Mouse (Mus musculus) WW6 (cell line): ENCODE results near the gene Atg5.
A peak's percentile ranks its signal among the peaks of the same experiment; 100 is the strongest.
"Not testable (repeated sequence)": the region's sequence is repeated elsewhere in the genome, so short reads cannot be mapped to it uniquely, and the experiment has no call there.

Experiments used
- DNase-seq: peaks from one replicate; pipeline ENCODE4 v3.0.0-alpha.2; 2013; ENCODE audit warnings: low read depth, low spot score

The Atg5 gene

DNA sequence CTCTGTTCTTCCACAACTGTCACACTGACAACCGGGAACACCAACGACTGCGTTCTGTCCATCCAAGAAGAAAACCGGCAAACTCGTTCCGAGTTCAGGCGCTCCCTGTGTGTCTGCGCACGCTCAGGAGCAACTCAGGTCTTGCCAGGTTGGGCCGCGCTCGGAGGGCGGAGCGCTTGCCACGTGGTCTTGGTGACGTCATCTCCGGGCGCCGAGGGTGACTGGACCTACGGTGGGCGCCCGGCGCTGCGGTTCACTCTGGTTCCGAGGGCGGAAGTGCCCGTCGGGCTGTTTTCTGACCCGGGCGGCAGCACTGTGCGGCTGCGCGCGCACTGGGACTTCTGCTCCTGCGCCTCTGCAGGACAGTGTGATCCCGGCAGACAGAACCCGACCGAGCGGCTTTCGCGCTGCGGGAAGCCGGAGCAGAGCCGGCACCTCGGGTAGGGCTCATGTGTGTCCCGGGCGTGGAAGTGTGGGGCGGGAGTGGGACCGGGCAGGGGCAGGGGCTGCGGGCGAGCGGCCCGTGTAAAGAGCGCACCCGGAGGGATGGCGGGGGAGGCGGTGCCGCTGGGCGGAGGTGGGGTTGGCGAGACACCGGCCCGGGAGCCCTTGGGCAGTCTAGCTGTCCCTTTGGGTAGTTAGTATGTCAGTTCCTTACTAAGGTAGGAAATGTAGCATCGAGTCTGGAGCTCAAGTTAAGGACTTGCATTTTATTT is at the start of gene Atg5:
TSS of gene Atg5 (plus strand) at position 214 of the 716 bp plus-strand sequence.
- peak; percentile 94 for DNase-seq

DNA sequence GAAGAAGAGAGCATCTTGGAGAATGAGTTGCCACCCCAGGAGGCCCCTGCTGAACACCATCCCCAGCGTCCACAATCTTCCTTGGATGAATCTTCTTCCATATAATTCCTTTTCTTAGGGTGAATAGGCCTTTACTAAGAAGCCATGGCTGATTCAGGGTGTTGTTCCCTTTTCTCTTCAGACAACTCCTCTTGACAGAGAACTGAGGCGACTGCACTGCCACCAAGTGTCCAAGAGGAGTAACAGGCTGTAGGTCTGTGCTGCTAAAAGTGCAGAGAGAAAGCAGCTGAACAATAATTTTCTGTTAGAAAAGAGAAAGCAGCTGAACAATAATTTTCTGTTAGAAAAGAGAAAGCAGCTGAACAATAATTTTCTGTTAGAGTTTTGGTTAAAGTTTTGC is 49.1 kb upstream of the Atg5 start:
- not testable (repeated sequence) for DNase-seq

DNA sequence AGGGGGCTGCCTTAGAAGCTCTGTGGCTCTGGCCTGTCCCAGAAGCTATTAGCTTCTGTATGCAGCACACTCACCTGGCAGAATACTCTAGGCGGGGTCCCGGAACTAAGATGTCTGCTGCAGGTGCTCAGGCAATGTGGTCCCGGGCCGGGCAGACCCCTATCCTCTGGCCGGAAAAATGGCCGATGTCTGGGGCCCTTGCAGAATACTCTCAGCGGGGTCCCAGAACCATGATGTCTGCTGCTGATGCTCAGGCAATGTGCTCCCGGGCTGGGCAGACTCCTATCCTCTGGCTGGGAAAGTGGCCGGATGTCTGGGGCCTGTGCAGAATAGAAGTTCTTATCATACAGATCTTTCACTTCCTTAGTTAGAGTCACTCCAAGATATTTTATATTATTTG is 43.8 kb upstream of the Atg5 start:
- no peak for DNase-seq

DNA sequence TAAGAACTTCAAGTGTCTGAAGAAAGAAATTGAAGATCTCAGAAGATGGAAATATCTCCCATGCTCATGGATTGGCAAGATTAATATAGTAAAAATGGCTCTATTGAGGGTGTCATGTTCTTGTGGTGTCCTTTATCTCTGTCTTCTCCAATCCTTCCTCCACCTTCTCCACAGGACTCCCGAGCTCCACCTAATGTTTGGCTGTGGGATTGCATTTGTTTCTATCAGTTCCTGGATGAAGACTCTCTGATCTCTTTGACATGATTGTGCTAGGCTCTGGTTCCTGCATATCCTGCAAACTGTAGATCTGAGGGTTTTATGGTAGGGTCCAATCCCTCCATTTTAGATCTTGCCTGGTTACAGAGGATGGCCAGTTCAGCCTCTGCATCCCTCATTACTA is 34.8 kb upstream of the Atg5 start:
- not testable (repeated sequence) for DNase-seq

DNA sequence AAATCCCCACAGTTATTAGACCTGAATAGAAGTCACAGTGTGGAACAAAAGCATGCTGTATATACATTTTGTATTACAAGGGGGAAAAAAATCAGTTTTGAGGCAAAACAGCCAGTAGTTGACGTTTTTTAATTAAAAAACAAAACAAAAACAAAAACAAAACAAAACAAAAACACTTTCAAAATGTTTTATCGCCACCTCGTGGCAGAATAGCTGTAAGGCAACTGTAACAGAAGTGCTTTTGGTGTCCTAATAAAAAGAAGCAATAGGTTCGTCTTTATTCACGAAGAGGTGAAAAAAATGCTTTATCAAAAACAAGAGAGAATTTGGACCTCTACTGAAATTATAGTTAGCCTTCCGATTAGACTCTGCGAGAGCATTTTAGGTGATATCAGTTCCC is 32.9 kb upstream of the Atg5 start:
- DNase-seq, result not testable (repeated sequence)

DNA sequence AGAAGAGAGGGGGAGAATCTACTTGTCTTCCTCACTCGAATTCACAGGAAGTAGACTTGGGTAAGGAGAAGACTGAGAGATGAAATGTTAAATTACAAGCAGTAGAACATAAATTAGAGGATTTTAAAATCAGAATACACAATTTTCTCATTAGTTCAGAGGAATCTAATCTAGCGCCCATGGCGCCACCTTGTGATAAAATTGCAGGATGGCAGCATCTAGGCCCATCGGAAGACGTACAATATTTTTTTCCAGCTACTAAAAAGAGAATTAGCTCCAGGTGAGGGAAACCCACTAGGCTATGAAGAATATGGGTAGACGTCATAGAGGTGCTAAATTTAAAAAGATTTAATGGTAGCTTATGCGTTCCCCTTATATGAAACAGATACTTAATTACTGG is 11.5 kb upstream of the Atg5 start:
- no peak for DNase-seq

DNA sequence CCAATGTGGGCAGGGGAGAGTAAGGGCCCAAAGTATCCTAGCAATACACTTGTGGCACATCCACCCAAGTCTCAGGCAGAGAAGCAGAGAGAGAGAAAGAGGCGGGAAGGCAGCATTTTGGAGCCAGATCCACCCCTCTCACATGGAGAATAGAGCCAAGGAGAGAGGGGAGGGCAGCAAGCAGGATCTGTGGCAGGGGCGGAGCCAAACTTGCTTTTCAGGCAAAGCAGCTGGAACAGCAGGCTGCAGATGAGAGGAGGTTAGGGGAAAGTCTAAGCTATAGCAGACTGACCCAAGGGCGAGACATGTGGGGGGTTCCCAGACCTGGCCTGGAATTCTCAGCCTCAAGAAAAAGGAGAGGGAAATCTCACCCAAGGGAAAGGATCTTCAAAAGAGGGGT is 2.3 kb upstream of the Atg5 start:
- DNase-seq, result no peak

DNA sequence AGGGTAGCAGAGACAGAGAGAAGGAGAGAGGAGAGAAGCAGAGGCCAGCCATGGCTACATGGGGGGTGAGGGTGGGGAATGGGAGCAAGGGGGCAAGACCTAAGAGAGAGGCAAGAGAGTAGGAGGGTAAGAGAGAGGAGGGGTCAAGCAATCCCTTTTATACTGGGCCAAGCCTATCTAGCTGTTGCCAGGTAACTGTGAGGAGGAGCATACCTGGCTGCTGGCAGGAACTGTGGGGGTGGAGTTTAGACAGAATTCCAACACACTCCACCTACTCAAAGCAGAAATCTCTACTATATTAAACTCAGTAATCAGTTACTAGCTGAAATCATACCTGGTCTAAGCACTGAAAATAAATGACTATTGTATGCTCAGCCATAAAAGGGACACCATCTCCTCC is 1.6 kb upstream of the Atg5 start:
- DNase-seq, result no peak

DNA sequence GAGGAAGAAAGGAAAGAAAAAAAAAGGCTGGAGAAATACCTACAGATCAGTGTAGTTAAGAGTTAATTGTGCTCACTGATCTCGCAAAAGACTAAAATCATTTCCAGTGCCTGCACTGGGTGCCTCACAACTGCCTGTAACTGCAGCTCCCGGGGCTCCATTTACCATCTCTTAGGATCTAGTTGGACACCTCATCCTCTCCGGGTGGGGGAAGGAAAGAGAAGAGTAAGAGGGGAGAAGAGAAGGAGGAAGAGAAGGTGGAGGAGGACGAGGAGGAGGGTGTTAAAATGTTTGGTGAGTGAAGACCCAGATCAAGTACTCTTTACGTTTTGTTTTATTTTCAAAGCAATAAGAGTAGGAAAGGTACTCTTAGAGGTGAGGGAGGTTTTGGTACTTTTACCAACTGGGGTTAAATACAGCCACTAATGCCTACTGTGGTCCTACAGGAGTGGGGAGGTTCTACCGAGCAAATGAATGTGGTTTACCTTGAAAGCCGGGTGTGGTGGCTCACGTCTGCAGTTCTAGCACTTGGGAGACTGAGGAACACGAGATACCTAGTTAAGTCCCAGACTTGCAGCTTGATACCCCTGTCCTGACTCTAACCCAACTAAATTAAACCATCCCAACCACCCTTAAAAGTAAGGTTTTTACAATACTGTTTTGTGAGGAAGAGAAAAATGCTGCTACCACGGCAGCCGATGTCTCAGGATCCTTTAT is 574 bp upstream of the Atg5 start:
- DNase-seq, result no peak

DNA sequence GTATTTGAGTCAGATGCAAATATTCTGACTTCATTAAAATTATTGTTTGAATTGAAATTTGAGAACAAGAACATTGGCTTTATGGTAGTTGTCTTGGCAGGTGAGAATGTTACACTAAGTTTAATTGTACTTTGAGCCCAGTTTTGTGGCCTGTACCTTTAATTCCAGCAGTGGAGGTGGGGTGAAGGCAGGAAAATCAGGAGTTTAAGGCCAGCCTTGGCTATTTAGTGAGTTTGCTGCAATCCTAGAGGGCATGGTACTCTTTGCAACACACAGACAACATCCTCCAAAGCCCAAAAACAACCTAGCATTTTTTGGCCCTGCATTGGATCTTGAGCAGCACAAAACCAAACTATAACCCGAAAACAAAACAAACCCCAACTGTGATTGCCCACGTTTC is 1.1 kb downstream of the Atg5 start:
- no peak for DNase-seq

DNA sequence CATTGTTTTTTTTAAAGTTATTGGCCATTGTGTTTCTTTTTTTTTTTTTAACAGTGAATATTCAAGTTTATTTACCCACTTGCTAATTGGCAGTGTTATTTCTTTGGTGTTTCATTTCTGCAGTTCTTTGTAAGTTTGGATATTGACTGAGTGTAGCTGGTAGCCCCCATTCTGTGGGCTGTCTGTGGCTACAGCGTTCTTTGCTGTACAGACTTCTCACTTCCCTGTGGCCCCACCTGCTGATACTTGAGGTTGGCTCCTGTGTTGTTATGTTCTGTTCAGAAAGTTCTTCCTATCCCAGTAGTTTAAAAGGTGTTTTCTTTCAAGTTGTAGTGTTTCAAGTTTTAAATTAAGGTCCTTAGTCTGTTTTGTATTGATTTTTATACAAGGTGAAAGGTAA is 14.2 kb downstream of the Atg5 start:
- no peak for DNase-seq

DNA sequence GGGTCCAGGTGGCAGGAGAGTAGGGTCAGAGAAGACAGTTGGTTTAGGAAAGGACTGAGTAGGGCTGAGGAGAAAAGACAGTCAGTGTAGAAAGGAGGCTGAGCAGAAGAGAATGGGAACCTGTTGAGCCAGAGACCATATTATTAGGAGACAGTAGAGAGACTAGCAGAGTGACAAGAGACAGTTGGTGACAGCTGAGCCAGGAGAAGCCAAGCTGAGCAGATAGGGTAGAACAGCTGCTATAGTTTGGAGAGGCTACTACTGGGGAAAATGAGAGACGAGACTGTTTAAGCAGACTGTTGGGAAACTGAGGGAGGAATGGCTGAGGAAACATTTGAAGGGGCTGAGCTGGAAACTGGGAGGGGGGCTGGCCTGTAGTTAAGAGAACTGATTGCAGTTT is 16.9 kb downstream of the Atg5 start:
- DNase-seq, result no peak

DNA sequence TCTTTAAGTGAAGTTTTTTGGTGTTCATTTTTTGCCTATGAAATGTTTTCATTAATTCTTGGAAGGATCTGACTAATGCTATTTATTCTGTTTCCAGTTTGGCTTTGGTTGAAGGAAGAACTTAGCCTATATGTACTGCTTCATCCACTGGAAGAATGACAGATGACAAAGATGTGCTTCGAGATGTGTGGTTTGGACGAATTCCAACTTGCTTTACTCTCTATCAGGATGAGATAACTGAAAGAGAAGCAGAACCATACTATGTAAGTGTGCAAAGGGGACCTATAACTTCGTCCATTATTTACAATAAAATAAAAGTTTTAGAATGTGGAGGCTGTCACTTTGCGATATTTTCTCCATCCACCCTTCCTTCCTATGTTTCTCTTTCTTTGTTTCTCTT is 17.8 kb downstream of the Atg5 start:
- no peak for DNase-seq

DNA sequence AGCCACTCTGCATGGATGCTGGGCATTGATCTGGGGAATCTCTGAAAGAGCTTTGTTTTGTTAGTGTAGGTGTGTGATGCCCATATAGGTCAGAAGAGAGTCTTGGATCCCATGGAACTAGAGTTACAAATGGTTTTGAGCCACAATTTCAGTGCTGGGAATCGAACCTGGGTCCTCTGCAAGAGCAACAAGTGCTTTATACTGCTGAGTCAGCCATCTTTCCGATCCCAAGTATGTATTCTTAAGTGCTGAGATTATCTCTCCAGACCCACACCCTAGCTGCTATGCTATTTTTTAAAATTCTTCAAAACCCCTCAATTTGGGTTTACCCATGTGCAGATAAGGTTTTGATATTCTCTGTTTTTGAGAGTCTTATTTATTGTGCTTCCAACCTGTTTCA is 22.7 kb downstream of the Atg5 start:
- no peak for DNase-seq

DNA sequence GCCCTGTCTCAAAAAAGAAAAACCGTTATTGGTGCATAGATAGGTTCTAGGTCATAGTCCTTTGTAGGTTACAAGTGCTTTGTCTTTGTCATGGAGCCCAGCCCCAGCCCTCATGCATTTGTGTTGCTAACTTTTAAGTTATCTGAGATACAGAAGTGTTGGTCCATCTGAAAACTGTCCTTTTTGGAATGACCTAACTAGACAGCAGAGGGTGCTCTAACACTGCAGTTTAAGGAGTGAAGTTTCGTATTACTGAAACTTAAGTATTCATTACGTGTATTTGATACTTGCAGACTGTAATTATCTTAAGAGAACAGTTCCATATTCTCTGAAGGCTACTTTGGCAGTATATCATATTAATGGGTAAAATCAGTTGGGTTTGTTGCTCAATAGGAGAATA is 24.0 kb downstream of the Atg5 start:
- no peak for DNase-seq

DNA sequence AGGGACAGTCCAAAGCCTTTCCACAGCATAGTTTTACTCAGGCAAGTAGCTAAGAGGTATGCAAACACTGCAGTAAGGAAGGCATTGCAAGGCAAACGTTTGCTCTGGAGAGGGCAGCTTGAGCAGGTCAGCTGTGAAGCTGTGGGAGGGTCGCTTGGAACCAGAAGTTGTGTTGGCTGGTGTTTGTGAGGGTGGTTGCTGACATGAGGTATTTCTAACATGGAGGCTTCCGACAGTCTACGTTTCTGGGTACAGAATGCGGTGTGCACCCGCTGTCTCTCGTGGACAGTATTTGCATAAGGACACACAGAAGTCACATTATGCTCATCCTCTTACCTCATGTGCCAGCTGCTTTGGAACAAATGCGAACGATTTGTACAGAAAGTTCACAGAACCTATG is 31.0 kb downstream of the Atg5 start:
- no peak for DNase-seq

DNA sequence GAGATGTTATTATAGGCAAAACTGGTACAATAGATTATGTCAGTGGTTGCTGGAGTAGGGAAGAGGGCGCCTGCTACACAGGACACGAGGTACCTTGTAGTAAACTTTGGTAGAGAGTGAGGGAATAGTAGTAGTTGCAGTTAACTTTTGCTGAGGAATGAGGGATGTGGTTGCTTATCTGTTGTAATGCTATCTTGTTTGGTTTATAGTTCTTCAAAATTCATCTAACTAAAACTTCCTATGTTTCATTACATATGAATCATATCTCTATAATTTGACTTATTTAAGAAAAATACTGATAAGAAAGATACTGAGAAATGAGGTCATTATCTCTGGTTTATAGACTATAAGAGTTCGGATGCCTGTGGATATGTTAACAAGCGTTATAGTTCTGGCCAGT is 31.9 kb downstream of the Atg5 start:
- no peak for DNase-seq

DNA sequence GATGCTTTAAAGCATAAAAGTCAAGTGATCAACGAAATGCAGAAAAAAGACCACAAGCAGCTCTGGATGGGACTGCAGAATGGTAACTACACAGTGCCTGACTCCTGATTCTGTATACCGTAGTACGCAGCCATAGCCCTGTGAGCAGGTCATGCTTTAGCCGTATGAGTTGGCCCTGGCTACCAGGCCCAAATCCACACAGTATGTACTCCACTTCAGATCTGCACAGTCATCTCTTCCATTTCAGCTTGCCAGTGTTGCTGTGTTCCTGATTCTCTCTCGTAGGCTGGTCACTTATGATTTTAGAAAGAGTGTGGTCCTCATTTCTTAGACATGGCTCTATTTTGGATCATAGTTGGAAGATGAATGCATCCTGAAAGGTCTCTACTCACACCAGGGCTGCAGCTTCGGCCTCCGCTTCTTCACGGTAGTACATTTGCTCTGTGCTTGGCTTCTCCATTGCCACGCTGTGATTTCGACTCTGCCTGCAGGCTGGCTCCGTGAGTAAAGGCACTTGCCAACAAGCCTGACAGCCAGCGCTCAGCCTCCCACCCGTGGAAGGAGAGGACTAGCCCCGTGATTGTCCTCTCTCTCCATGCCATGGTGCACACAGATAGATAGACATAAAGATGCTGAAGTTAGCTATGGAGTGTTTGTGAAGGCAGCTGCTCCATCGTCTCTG is 35.6 kb downstream of the Atg5 start:
- DNase-seq, result no peak

DNA sequence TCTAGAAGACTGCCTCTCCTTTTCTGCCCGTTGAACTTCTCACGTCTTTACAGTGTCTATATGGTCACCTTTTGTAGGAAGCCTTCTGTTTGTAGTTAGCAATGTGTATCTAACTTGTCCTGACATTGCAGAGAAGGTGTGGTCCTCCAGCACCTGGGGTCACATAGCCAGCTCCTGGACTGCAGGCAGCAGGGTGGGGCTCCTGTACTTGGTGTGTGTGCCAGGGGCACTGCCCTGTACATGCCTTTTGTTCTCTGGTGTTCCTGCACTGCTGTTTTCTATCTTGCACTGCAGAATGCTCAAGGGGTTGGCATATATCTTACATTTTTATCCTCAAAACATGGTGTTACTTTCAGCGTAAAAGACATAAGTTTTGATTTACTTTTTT is 36.2 kb downstream of the Atg5 start:
- no peak for DNase-seq

DNA sequence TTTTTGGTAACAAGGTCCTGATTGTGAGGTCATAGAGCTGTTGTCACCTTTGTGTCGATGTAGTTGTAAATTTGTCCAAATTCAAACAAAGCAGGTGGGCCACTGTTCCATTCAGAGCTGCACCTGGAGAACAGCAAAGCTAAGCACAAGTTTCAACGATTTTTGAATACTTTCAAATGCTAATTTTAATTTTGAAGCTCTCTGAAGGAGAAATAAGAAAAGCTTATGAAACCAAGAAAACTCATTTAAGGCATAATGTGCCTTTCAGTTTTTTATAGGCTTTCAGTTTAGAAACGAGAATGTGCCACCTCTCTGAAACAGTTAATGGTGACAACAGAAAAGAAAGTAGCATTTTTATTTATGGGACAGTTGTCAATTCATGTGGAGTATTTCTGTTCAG is 36.7 kb downstream of the Atg5 start:
- DNase-seq, result no peak

DNA sequence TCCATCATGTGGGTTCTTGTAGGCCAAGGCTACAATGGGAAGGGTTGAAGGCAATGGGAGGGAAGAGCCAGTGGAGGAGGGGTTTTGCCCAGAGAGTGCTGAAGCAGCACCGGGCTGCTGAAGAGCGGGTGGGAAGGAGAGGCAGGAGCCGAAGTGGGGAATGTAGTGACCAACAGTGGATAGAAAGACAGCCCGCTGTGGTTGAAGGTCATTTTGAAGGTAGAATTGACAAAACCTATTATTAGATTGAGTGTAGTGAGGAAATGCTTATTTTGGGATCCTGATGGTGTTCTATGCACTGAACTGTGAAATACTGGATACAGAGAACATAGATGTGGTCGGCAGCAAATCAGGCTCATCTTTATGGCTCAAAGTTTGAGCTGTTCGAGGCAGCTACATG is 38.1 kb downstream of the Atg5 start:
- no peak for DNase-seq

DNA sequence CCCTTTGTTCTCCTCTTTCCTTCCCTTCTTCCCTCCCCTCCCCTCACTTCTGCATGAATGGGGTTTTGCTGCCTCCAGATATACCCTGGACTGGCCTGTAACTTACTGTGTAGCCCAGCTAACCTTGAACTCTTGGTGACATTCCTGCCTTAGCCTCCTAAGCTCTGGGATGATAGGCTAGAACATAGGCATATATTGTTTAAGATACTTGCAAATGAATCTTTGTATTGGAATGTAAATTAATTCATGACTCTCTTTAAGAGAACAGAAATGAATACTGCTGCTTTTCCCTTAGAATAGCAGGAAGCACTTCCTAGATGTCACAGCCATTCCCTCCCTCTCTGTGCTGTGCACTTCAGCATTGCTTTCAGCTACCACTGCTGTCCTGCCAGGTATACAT is 40.1 kb downstream of the Atg5 start:
- no peak for DNase-seq

DNA sequence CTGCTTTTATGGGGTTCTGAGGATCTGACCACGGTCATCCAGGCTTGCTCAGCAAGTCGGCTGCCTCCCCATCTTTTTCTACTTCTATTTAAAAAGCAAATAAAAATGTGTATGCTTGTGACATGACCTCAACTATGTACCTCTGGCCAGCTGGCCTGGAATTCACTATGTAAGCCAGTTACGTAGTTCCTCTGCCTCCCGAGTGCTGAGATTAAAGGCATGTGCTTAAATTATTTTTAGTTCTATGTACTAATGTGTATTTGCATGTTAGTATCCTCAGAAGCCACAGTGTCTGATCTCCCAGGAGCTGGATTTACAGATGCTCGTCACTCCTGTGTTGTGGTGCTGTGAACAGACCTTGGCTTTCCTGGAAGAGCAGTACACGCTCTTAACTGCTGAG is 41.1 kb downstream of the Atg5 start:
- no peak for DNase-seq
